Mouse (Mus musculus) forelimb bud, embryonic 11.5 days (tissue): ENCODE results near the gene Ccdc181.

Source experiments
- DNase-seq: peaks from one replicate; pipeline ENCODE4 v3.0.0-alpha.2; 2012; ENCODE audit warnings: low read depth, low spot score

Ccdc181 gene

DNA sequence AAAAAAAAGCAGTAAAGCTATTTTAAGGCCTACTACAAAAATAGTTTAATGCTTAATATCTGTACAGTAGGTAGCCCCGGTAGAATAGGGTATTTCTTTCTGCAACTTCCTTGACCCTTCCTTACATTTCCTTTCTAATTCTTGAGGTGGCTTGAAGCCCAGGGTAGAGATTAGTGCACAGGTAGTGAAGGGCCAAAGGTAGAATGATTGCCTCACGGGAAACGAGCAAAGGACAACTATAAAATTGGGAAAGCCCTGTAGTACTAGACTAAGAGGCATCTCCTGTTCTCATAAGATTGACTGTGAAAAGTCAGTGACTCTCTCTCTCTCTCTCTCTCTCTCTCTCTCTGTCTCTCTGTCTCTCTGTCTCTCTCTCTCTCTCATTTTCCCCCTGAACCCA is 60.0 kb downstream of the Ccdc181 start:
- DNase-seq = no peak

GRCm38 (mm10) chr1:164335846-164336245 is 60.5 kb downstream of the Ccdc181 start:
- DNase-seq = no peak
